Mouse (Mus musculus) limb, embryonic 13.5 days (tissue): Measurements from ENCODE around the gene Sik3. TPM values are rescaled to one million over a fixed set of nuclear protein-coding genes. Genes with fewer than 3 reads are reported as not detected.
"Not testable (repeated sequence)": the region's sequence is repeated elsewhere in the genome, so short reads cannot be mapped to it uniquely, and the experiment has no call there.

Experiments used
- ATAC-seq: fragments of 200-750 bp; cut with Nextera tagmentation; 2 replicates; pipeline ENCODE4 v1.8.0; 2017; ENCODE audit warnings: low read depth, moderate number of reproducible peaks, moderate TSS enrichment; ENCODE audit not compliant: low FRiP score
- H3K27ac ChIP-seq: fragments of 300-500 bp; sonication (generic); 2 replicates; pipeline ENCODE4 v1.5.1; 2015; ENCODE audit warnings: inconsistent platforms, mild to moderate bottlenecking, moderate library complexity
- H3K27me3 ChIP-seq: fragments of 300-500 bp; sonication (generic); 2 replicates; pipeline ENCODE4 v1.6.1; 2015; ENCODE audit warnings: mild to moderate bottlenecking, inconsistent platforms
- H3K36me3 ChIP-seq: fragments of 300-500 bp; sonication (generic); 2 replicates; pipeline ENCODE4 v1.6.1; 2015; ENCODE audit warnings: inconsistent platforms, mild to moderate bottlenecking, moderate library complexity
- H3K4me1 ChIP-seq: fragments of 300-500 bp; sonication (generic); 2 replicates; pipeline ENCODE4 v1.6.1; 2015; ENCODE audit warnings: inconsistent platforms
- H3K4me2 ChIP-seq: fragments of 300-500 bp; sonication (generic); replicated peaks from 2 replicates; pipeline ENCODE4 v1.6.1; 2015; ENCODE audit warnings: inconsistent platforms, mild to moderate bottlenecking, moderate library complexity
- H3K4me3 ChIP-seq: fragments of 300-500 bp; sonication (generic); 2 replicates; pipeline ENCODE4 v1.5.1; 2015; ENCODE audit warnings: moderate library complexity, mild to moderate bottlenecking, inconsistent platforms
- H3K9ac ChIP-seq: fragments of 300-500 bp; sonication (generic); 2 replicates; pipeline ENCODE4 v1.6.1; 2015; ENCODE audit warnings: mild to moderate bottlenecking, inconsistent platforms
- H3K9me3 ChIP-seq: fragments of 300-500 bp; sonication (generic); 2 replicates; pipeline ENCODE4 v1.6.1; 2016; ENCODE audit warnings: inconsistent platforms
- WGBS: fragments of 180-500 bp; shearing (Covaris S2); methylation state at CpG from one replicate; pipeline ENCODE4 v1.1.7; 2015; 5-methylcytosine and 5-hydroxymethylcytosine counted together
- polyA plus RNA-seq: library from polyadenylated mRNA; unstranded; fragments of >200 nt; fragmentation: Nextera tagmentation; extraction: Ambion mirVana; gene quantifications from 2 replicates; pipeline ENCODE4 v1.2.1, GENCODE M21; 2015

Gene Sik3
- polyA plus RNA-seq, 1 experiment from 2014 or later: 8.2 TPM

GRCm38 (mm10) chr9:46121486-46121885 is 108.9 kb downstream of the Sik3 start:
- 82% methylated on average over 4 of the region's 4 CpGs for WGBS
- no peak for ATAC-seq
- no peak overlapping the region for H3K4me2 ChIP-seq
- H3K27me3 ChIP-seq: no peaks in the 10 kb centered on the region
- H3K4me3 ChIP-seq: no peak overlapping the region
- H3K9ac ChIP-seq: no peak overlapping the region
- peaks cover 24% of the 10 kb centered on the region for H3K4me1 ChIP-seq
- peaks cover 17% of the 10 kb centered on the region for H3K36me3 ChIP-seq
- H3K27ac ChIP-seq: no peak overlapping the region
- no peaks in the 10 kb centered on the region for H3K9me3 ChIP-seq

- no peak for ATAC-seq
- Histone ChIP-seq H3K36me3 (peaks cover 17% of the 10 kb centered on the region), H3K4me2 (no peak overlapping the region), H3K9ac (no peak overlapping the region), H3K27ac (no peak overlapping the region), H3K4me1 (peaks cover 34% of the 10 kb centered on the region), H3K4me3 (no peak overlapping the region), H3K9me3 (no peaks in the 10 kb centered on the region), H3K27me3 (no peaks in the 10 kb centered on the region)
- WGBS: 57% methylated on average over 9 of the region's 9 CpGs
These were observed 110.1 kb downstream of the Sik3 start for GRCm38 (mm10) chr9:46122731-46123130.

GRCm38 (mm10) chr9:46126295-46126694 is 113.7 kb downstream of the Sik3 start:
- no peak overlapping the region for H3K9ac ChIP-seq
- 40% methylated on average over 2 of the region's 2 CpGs for WGBS
- H3K4me2 ChIP-seq: no peak overlapping the region
- peaks cover 17% of the 10 kb centered on the region for H3K36me3 ChIP-seq
- no peaks in the 10 kb centered on the region for H3K9me3 ChIP-seq
- H3K27ac ChIP-seq: peak overlapping the region; percentile 15; the same call in 1 of the 2 replicates
- no peak for ATAC-seq
- H3K4me3 ChIP-seq: no peak overlapping the region
- H3K4me1 ChIP-seq: peaks cover 16% of the 10 kb centered on the region
- no peaks in the 10 kb centered on the region for H3K27me3 ChIP-seq

GRCm38 (mm10) chr9:46127326-46127725 is 114.7 kb downstream of the Sik3 start:
- Histone ChIP-seq H3K4me3 (no peak overlapping the region), H3K4me2 (no peak overlapping the region), H3K36me3 (peaks cover 17% of the 10 kb centered on the region), H3K27me3 (no peaks in the 10 kb centered on the region), H3K4me1 (peaks cover 16% of the 10 kb centered on the region), H3K9ac (no peak overlapping the region), H3K9me3 (no peaks in the 10 kb centered on the region), H3K27ac (no peak overlapping the region)
- no peak for ATAC-seq
- WGBS: 39% methylated on average over 5 of the region's 5 CpGs

GRCm38 (mm10) chr9:46129241-46129640 is 116.6 kb downstream of the Sik3 start:
- 70% methylated on average over 2 of the region's 2 CpGs for WGBS
- H3K4me3 ChIP-seq: no peak overlapping the region
- no peaks in the 10 kb centered on the region for H3K27me3 ChIP-seq
- ATAC-seq: no peak
- H3K9ac ChIP-seq: no peak overlapping the region
- no peaks in the 10 kb centered on the region for H3K9me3 ChIP-seq
- peaks cover 16% of the 10 kb centered on the region for H3K4me1 ChIP-seq
- peaks cover 6% of the 10 kb centered on the region for H3K36me3 ChIP-seq
- no peak overlapping the region for H3K4me2 ChIP-seq
- H3K27ac ChIP-seq: no peak overlapping the region

- not testable (repeated sequence) for H3K4me2 ChIP-seq, H3K9me3 ChIP-seq, H3K27ac ChIP-seq, H3K4me3 ChIP-seq, H3K4me1 ChIP-seq, ATAC-seq, H3K9ac ChIP-seq, H3K27me3 ChIP-seq, H3K36me3 ChIP-seq
These were observed 120.2 kb downstream of the Sik3 start for GRCm38 (mm10) chr9:46132821-46133220.

- no peak overlapping the region for H3K4me2 ChIP-seq
- peaks cover 3% of the 10 kb centered on the region for H3K36me3 ChIP-seq
- H3K9me3 ChIP-seq: no peaks in the 10 kb centered on the region
- H3K4me1 ChIP-seq: no peaks in the 10 kb centered on the region
- ATAC-seq: no peak
- WGBS: 68% methylated on average over 6 of the region's 6 CpGs
- H3K27ac ChIP-seq: no peak overlapping the region
- H3K27me3 ChIP-seq: no peaks in the 10 kb centered on the region
- no peak overlapping the region for H3K9ac ChIP-seq
- no peak overlapping the region for H3K4me3 ChIP-seq
These were observed 126.2 kb downstream of the Sik3 start for GRCm38 (mm10) chr9:46138831-46139230.

- Histone ChIP-seq H3K9ac (no peak overlapping the region), H3K27ac (no peak overlapping the region), H3K4me3 (no peak overlapping the region), H3K4me1 (no peaks in the 10 kb centered on the region), H3K36me3 (peaks cover 3% of the 10 kb centered on the region), H3K9me3 (no peaks in the 10 kb centered on the region), H3K27me3 (no peaks in the 10 kb centered on the region), H3K4me2 (no peak overlapping the region)
- no peak for ATAC-seq
- 92% methylated on average over 1 of the region's 1 CpGs for WGBS
These were observed 128.2 kb downstream of the Sik3 start for GRCm38 (mm10) chr9:46140811-46141210.

- H3K27ac ChIP-seq: no peak overlapping the region
- H3K27me3 ChIP-seq: no peaks in the 10 kb centered on the region
- peaks cover 3% of the 10 kb centered on the region for H3K36me3 ChIP-seq
- 91% methylated on average over 1 of the region's 1 CpGs for WGBS
- H3K4me3 ChIP-seq: no peak overlapping the region
- no peak overlapping the region for H3K9ac ChIP-seq
- no peak for ATAC-seq
- no peaks in the 10 kb centered on the region for H3K9me3 ChIP-seq
- H3K4me2 ChIP-seq: no peak overlapping the region
- H3K4me1 ChIP-seq: no peaks in the 10 kb centered on the region
These were observed 129.4 kb downstream of the Sik3 start for GRCm38 (mm10) chr9:46142031-46142430.

- Histone ChIP-seq H3K4me1 (no peaks in the 10 kb centered on the region), H3K27ac (no peak overlapping the region), H3K9me3 (no peaks in the 10 kb centered on the region), H3K9ac (no peak overlapping the region), H3K4me3 (no peak overlapping the region), H3K36me3 (peaks cover 3% of the 10 kb centered on the region), H3K4me2 (no peak overlapping the region), H3K27me3 (no peaks in the 10 kb centered on the region)
- ATAC-seq: no peak
- 100% methylated on average over 1 of the region's 1 CpGs for WGBS
These were observed 129.9 kb downstream of the Sik3 start for GRCm38 (mm10) chr9:46142492-46142891.

GRCm38 (mm10) chr9:46144976-46145375 is 132.4 kb downstream of the Sik3 start:
- WGBS: 79% methylated on average over 6 of the region's 6 CpGs
- no peak overlapping the region for H3K4me2 ChIP-seq

GRCm38 (mm10) chr9:46146437-46146836 is 133.8 kb downstream of the Sik3 start:
- Histone ChIP-seq H3K27me3 (no peaks in the 10 kb centered on the region), H3K4me2 (no peak overlapping the region), H3K4me1 (peaks cover 22% of the 10 kb centered on the region), H3K27ac (no peak overlapping the region), H3K9me3 (no peaks in the 10 kb centered on the region), H3K9ac (no peak overlapping the region), H3K4me3 (no peak overlapping the region), H3K36me3 (no peaks in the 10 kb centered on the region)
- no peak for ATAC-seq
- 76% methylated on average over 3 of the region's 3 CpGs for WGBS

More at GRCm38 (mm10) chr9:46144976-46145375, 132.4 kb downstream of the Sik3 start:
- no peak overlapping the region for H3K9ac ChIP-seq
- no peak overlapping the region for H3K4me3 ChIP-seq
- no peaks in the 10 kb centered on the region for H3K27me3 ChIP-seq
- H3K4me1 ChIP-seq: peaks cover 7% of the 10 kb centered on the region
- H3K9me3 ChIP-seq: no peaks in the 10 kb centered on the region
- no peak for ATAC-seq
- H3K27ac ChIP-seq: no peak overlapping the region
- peaks cover 2% of the 10 kb centered on the region for H3K36me3 ChIP-seq

GRCm38 (mm10) chr9:46148723-46149122 is 136.1 kb downstream of the Sik3 start:
- 93% methylated on average over 4 of the region's 4 CpGs for WGBS

More at GRCm38 (mm10) chr9:46148723-46149122, 136.1 kb downstream of the Sik3 start:
- Histone ChIP-seq H3K36me3 (no peaks in the 10 kb centered on the region), H3K9me3 (no peaks in the 10 kb centered on the region), H3K9ac (no peak overlapping the region), H3K4me2 (no peak overlapping the region), H3K27me3 (no peaks in the 10 kb centered on the region), H3K4me1 (peaks cover 28% of the 10 kb centered on the region), H3K27ac (no peak overlapping the region), H3K4me3 (no peak overlapping the region)
- no peak for ATAC-seq
